In genomic region chr10:42464224-42464623, GRCm38 (mm10) we compare ENCODE assay signal across 8 mouse cellular contexts. TPM values are rescaled to one million over a fixed set of nuclear protein-coding genes. Genes with fewer than 3 reads are reported as not detected.
DNase-seq lines count a peak whose midpoint lies in the region; ATAC-seq and TF ChIP-seq lines count a peak whose summit lies in the region.

No protein-coding gene starts in this region.

- no peak overlapping the region for H3K4me3 ChIP-seq in lung, postnatal 0 days (ENCODE audit: low read depth, low read length)
- no peak overlapping the region for H3K4me3 ChIP-seq in thymus, adult 2 months (ENCODE audit: control insufficient read depth, insufficient read depth, low read length)

- peak; percentile 52 for DNase-seq in adrenal gland, adult 2 months
- no peak for DNase-seq in adrenal gland, postnatal 4 days (ENCODE audit: low spot score in 2 of 2)
- peak; percentile 39 for DNase-seq in embryo, embryonic 10.5 days (ENCODE audit: low spot score)
- DNase-seq in heart, postnatal 4 days: peak; percentile 46
- DNase-seq in lung, postnatal 0 days (ENCODE audit: low spot score): peak; percentile 76
- no peak for DNase-seq in thymus, adult 2 months
- no peak for DNase-seq in frontal cortex, postnatal 36 days (ENCODE audit: low spot score in 2 of 2)
- DNase-seq in gastrocnemius, postnatal 25 days: no peak

- H3K4me1 ChIP-seq in lung, postnatal 0 days (ENCODE audit: insufficient read depth, low read depth, low read length): no peaks in the 10 kb centered on the region
- 0 out of 2 replicates have a peak, but pooled peaks cover 4% of the 10 kb centered on the region for H3K4me1 ChIP-seq in thymus, adult 2 months (replicated peaks; ENCODE audit: control insufficient read depth, insufficient read depth, low read length)

- no peak overlapping the region for H3K9ac ChIP-seq in lung, postnatal 0 days (replicated peaks; ENCODE audit: low read depth)

- no peak for TF ChIP-seq CTCF in lung, postnatal 0 days (IDR thresholded peaks at IDR 0.05)
- no peak for TF ChIP-seq CTCF in thymus, adult 2 months (IDR thresholded peaks at IDR 0.05; ENCODE audit: borderline replicate concordance, control insufficient read depth, extremely low read depth, insufficient read depth, low read length, poor library complexity)

- TF ChIP-seq EP300 in lung, postnatal 0 days (IDR thresholded peaks at IDR 0.05): peak; percentile 88

- H3K9me3 ChIP-seq in lung, postnatal 0 days (ENCODE audit: low read length): no peaks in the 10 kb centered on the region

- 11% methylated on average over 5 of the region's 5 CpGs for WGBS in lung, postnatal 0 days
- WGBS in thymus, adult 2 months: 58% methylated on average over 5 of the region's 5 CpGs

- no peak for TF ChIP-seq POLR2A in thymus, adult 2 months (IDR thresholded peaks at IDR 0.05; ENCODE audit: control insufficient read depth, extremely low read depth, insufficient read depth, low read length, poor library complexity)

- peak; percentile 90 for ATAC-seq in lung, postnatal 0 days

- no peak overlapping the region for H3K4me2 ChIP-seq in lung, postnatal 0 days (replicated peaks; ENCODE audit: low read depth, low read length)

- H3K27me3 ChIP-seq in lung, postnatal 0 days (replicated peaks; ENCODE audit: insufficient read depth, low read length): no peaks in the 10 kb centered on the region
- no peaks in the 10 kb centered on the region for H3K27me3 ChIP-seq in thymus, adult 2 months (ENCODE audit: control insufficient read depth, insufficient read depth, low read length)

- H3K27ac ChIP-seq in lung, postnatal 0 days (ENCODE audit: low read length): peak overlapping the region; percentile 9; the same call in 1 of the 2 replicates
- H3K27ac ChIP-seq in thymus, adult 2 months (ENCODE audit: control insufficient read depth, insufficient read depth, low read length): no peak overlapping the region

- 0 out of 2 replicates have a peak, but pooled peaks cover 5% of the 10 kb centered on the region for H3K36me3 ChIP-seq in lung, postnatal 0 days (ENCODE audit: insufficient read depth, low read length)
- no peaks in the 10 kb centered on the region for H3K36me3 ChIP-seq in thymus, adult 2 months (ENCODE audit: control insufficient read depth, insufficient read depth, low read length)

RNA-seq across cellular contexts. Expression of gene Afg1l, which starts 14.1 kb away (rescaled TPM):
- total RNA-seq in adrenal gland, adult 2 months (2021): 10 to 100 TPM; 20.8 to 23.6 TPM
- polyA plus RNA-seq in adrenal gland, adult 2 months (2012; rRNA removed): 9.3 and 9.5 TPM in 2 replicates
- 10 to 100 TPM; 11.4 to 11.8 TPM for total RNA-seq in adrenal gland, postnatal 4 days (2021)
- total RNA-seq in heart, postnatal 4 days (2021): 10 to 100 TPM; 19.2 to 22.1 TPM
- polyA plus RNA-seq in lung, postnatal 0 days (2015; fragmentation: Nextera tagmentation; extraction: Ambion mirVana): 7.1 and 9.4 TPM in 2 replicates
- 3.4 and 3.7 TPM in 2 replicates for polyA plus RNA-seq in thymus, adult 2 months (2012; rRNA removed)
- 10 to 100 TPM in 1 of 2 experiments, 1 to 10 TPM in 1; 8.6 to 10.0 TPM for total RNA-seq in gastrocnemius, postnatal 25 days (2021)

RNA-seq across cellular contexts. Expression of gene Snx3, which starts 37.6 kb away (rescaled TPM):
- 100 to 1,000 TPM; 243 to 299 TPM for total RNA-seq in adrenal gland, adult 2 months (2021)
- 138 and 180 TPM in 2 replicates for polyA plus RNA-seq in adrenal gland, adult 2 months (2012; rRNA removed)
- total RNA-seq in adrenal gland, postnatal 4 days (2021): 100 to 1,000 TPM; 166 to 175 TPM
- 100 to 1,000 TPM; 211 to 223 TPM for total RNA-seq in heart, postnatal 4 days (2021)
- 317 and 344 TPM in 2 replicates for polyA plus RNA-seq in lung, postnatal 0 days (2015; fragmentation: Nextera tagmentation; extraction: Ambion mirVana)
- polyA plus RNA-seq in thymus, adult 2 months (2012; rRNA removed): 309 and 380 TPM in 2 replicates
- total RNA-seq in gastrocnemius, postnatal 25 days (2021): 100 to 1,000 TPM; 140 to 157 TPM

Comparison
In these comparisons a context has a peak if more than half of its experiments do, and no peak if none do; other contexts are left out.
1. DNase-seq: peak in adrenal gland, adult 2 months (single experiment), embryo, embryonic 10.5 days (single experiment), heart, postnatal 4 days (single experiment) and lung, postnatal 0 days (single experiment); none in adrenal gland, postnatal 4 days (0 of 2), thymus, adult 2 months (single experiment), frontal cortex, postnatal 36 days (0 of 2) and gastrocnemius, postnatal 25 days (single experiment).